Mouse (Mus musculus): ENCODE data around the gene Cant1.

GRCm38 (mm10) chr11:118455788-118456187 lies 36.9 kb upstream of the Cant1 start:
- TF ChIP-seq GATA1 (IDR thresholded peaks at IDR 0.05; ENCODE audit: low read length) (no peak), TAL1 (IDR thresholded peaks at IDR 0.05; ENCODE audit: low read length) (no peak)
